Mouse (Mus musculus) lung, postnatal 36 days (tissue): Measurements from ENCODE around the gene Scd1.

Experiments used
- DNase-seq: peaks from one replicate; pipeline ENCODE4 v3.0.0; 2022; ENCODE audit warnings: mixed read lengths

Gene Scd1

GRCm38 (mm10) chr19:44358700-44359099 lies 49.0 kb downstream of the Scd1 start:
- DNase-seq: no peak

GRCm38 (mm10) chr19:44351756-44352155 lies 55.9 kb downstream of the Scd1 start:
- DNase-seq: no peak

- no peak for DNase-seq
These were observed 58.0 kb downstream of the Scd1 start for GRCm38 (mm10) chr19:44349689-44350088.
